Mouse (Mus musculus) erythroid progenitor cell, adult 5-6 weeks (primary cell): ENCODE measurements around the gene Scnn1a. TPM values are rescaled to one million over a fixed set of nuclear protein-coding genes. Genes with fewer than 3 reads are reported as not detected.

Experiments
- ATAC-seq: replicated peaks from 2 replicates; pipeline ENCODE4 v1.8.0; 2016; ENCODE audit warnings: moderate number of reproducible peaks, mild to moderate bottlenecking, moderate TSS enrichment, inconsistent platforms; ENCODE audit not compliant: poor library complexity, low FRiP score, severe bottlenecking
- total RNA-seq, 2 experiments: library from RNA; stranded (forward) in 1 of 2; stranded (reverse) in 1 of 2; fragments of 150-400 nt in 1 of 2; fragments of 186-747, 209-891 nt in 1 of 2; gene quantifications; 2 replicates each; pipeline versions ENCODE4 v1.2.3 to v1.2.4; 2015 to 2017; ENCODE audit warnings: low replicate concordance in 2 of 2

Scnn1a gene
- total RNA-seq, 2 experiments from 2014 or later: 2.9 TPM; not detected in 1

DNA sequence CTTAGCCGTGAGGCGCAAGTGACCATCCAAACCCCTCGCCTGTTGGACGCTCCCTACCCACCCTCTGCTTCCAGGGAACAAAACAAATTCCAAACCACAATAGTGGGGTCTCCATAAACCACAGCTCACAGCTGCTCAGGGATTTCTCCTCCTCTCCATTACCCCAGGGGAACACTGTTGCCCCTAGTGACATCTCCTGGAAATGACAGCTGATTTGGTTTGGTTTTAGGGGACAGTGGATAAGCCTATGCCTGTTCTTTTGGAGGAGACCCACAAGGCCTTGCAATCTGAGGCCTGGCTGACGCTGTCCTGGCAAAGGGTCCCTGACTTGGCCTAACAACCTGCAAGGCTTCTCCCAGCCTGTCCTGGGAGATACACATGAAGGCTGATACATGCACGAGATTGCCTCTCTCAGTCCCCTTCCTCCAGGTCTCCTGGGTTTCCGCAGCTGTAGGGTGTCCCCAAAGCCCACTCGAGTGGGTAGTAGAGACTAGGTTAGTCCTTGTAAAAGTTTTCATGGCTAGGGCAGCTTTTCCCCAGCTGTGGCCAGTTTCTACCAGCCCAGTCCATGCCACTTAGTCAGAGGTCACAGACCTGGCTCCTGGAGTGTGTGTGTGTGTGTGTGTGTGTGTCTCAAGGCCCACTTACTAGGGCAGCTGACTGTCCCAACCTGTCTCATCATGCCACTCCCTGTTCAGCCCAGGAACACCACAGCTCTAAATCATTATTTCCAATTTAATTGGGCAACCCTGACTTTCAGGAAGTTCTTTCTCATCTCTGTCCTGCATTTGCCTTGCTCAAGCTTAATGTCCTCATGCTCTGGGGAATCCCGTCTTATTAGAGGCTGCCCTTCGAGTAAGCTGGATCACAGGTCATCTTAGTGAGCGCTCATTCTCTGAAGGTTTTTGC, 64.9 kb downstream of the Scnn1a start:
- ATAC-seq: no peak; the same call in 1 of the 2 replicates

DNA sequence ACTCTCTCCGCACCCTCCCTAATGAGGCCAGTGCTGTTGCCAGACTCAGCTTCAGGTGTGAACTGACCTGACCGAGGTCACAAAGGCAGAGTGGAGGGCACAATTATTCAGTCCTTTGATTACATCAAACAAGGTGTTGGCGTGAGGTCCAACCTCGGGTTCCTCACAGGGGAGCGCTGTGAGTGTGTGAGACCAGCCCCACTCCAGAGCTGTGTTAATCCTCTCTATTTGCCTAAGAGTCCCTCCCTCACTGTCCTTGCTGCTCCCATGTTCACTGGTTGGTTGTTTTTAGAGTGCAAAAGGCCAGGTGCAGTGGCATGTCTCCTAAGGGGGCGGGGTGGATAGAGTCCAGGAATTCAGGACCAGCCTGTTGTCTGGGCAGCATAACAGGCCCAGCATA, 65.6 kb downstream of the Scnn1a start:
- no peak for ATAC-seq

DNA sequence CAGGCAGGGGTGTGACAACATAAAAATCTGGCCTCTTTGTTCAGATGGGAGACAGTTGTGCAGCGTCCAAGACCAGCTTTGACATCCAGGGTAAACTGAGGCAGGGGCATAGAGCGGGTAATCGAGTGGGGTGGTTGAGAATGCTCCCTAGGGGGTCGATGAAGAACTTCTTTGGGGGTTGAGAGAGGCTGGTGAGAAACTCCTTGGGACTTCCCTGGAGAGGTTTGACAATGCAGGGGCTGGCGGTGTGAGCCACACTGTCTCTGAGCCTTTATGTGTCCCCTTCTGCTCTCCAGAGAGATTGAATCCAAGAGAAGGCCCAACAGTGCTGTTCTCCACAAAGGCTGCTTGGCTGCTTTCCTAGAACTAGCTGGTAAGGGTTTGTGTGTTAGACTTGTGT, 69.4 kb downstream of the Scnn1a start:
- no peak for ATAC-seq

Other genes starting within 250 kb of the Scnn1a start
- 49.0 and 64.2 TPM in 2 replicates for gene Chd4, start 224.7 kb upstream of the Scnn1a start, total RNA-seq (2015; ENCODE audit: low replicate concordance)
- gene Chd4, start 224.7 kb upstream of the Scnn1a start, total RNA-seq (2017; ENCODE audit: low replicate concordance): 176 and 220 TPM in 2 replicates
- gene Nop2, start 188.8 kb upstream of the Scnn1a start, total RNA-seq (2015; ENCODE audit: low replicate concordance): 6.7 and 17.3 TPM in 2 replicates
- 5.7 and 8.9 TPM in 2 replicates for gene Nop2, start 188.8 kb upstream of the Scnn1a start, total RNA-seq (2017; ENCODE audit: low replicate concordance)
- gene Iffo1, start 175.4 kb upstream of the Scnn1a start, total RNA-seq (2015; ENCODE audit: low replicate concordance): 5.9 and 11.5 TPM in 2 replicates
- 9.7 and 15.7 TPM in 2 replicates for gene Iffo1, start 175.4 kb upstream of the Scnn1a start, total RNA-seq (2017; ENCODE audit: low replicate concordance)
- 683 and 752 TPM in 2 replicates for gene Gapdh, start 154.2 kb upstream of the Scnn1a start, total RNA-seq (2015; ENCODE audit: low replicate concordance)
- gene Gapdh, start 154.2 kb upstream of the Scnn1a start, total RNA-seq (2017; ENCODE audit: low replicate concordance): 153 and 228 TPM in 2 replicates
- gene Ncapd2, start 129.0 kb upstream of the Scnn1a start, total RNA-seq (2015; ENCODE audit: low replicate concordance): 953 and 1,019 TPM in 2 replicates
- 924 and 1,011 TPM in 2 replicates for gene Ncapd2, start 129.0 kb upstream of the Scnn1a start, total RNA-seq (2017; ENCODE audit: low replicate concordance)
- gene Mrpl51, start 128.9 kb upstream of the Scnn1a start, total RNA-seq (2015; ENCODE audit: low replicate concordance): 63.3 and 85.8 TPM in 2 replicates
- 64.1 and 65.3 TPM in 2 replicates for gene Mrpl51, start 128.9 kb upstream of the Scnn1a start, total RNA-seq (2017; ENCODE audit: low replicate concordance)
- 4.7 and 6.7 TPM in 2 replicates for gene Vamp1, start 105.1 kb upstream of the Scnn1a start, total RNA-seq (2015; ENCODE audit: low replicate concordance)
- gene Vamp1, start 105.1 kb upstream of the Scnn1a start, total RNA-seq (2017; ENCODE audit: low replicate concordance): 2.0 and 10.0 TPM in 2 replicates
- 0.84 and 1.8 TPM in 2 replicates for gene Tapbpl, start 88.8 kb upstream of the Scnn1a start, total RNA-seq (2015; ENCODE audit: low replicate concordance)
- 6.7 and 6.8 TPM in 2 replicates for gene Tapbpl, start 88.8 kb upstream of the Scnn1a start, total RNA-seq (2017; ENCODE audit: low replicate concordance)
- 5.0 and 7.5 TPM in 2 replicates for gene Cd27, start 83.6 kb upstream of the Scnn1a start, total RNA-seq (2015; ENCODE audit: low replicate concordance)
- 0.51 and 1.2 TPM in 2 replicates for gene Cd27, start 83.6 kb upstream of the Scnn1a start, total RNA-seq (2017; ENCODE audit: low replicate concordance)
- not detected in 2 replicates for gene Tuba3a, start 34.6 kb upstream of the Scnn1a start, total RNA-seq (2015; ENCODE audit: low replicate concordance)
- gene Tuba3a, start 34.6 kb upstream of the Scnn1a start, total RNA-seq (2017; ENCODE audit: low replicate concordance): not detected in 2 replicates
- 0.84 and 5.0 TPM in 2 replicates for gene Ltbr, start 6.8 kb upstream of the Scnn1a start, total RNA-seq (2015; ENCODE audit: low replicate concordance)
- gene Ltbr, start 6.8 kb upstream of the Scnn1a start, total RNA-seq (2017; ENCODE audit: low replicate concordance): 2.8 and 3.5 TPM in 2 replicates
- 8.3 and 11.7 TPM in 2 replicates for gene Tnfrsf1a, start 28.7 kb downstream of the Scnn1a start, total RNA-seq (2015; ENCODE audit: low replicate concordance)
- gene Tnfrsf1a, start 28.7 kb downstream of the Scnn1a start, total RNA-seq (2017; ENCODE audit: low replicate concordance): 2.3 and 20.7 TPM in 2 replicates
- gene Plekhg6, start 60.1 kb downstream of the Scnn1a start, total RNA-seq (2015; ENCODE audit: low replicate concordance): not detected in 2 replicates
- gene Plekhg6, start 60.1 kb downstream of the Scnn1a start, total RNA-seq (2017; ENCODE audit: low replicate concordance): not detected in 2 replicates
- 27.4 and 41.1 TPM in 2 replicates for gene Cd9, start 174.1 kb downstream of the Scnn1a start, total RNA-seq (2015; ENCODE audit: low replicate concordance)
- gene Cd9, start 174.1 kb downstream of the Scnn1a start, total RNA-seq (2017; ENCODE audit: low replicate concordance): 8.1 and 10.1 TPM in 2 replicates
- 8.8 and 31.4 TPM in 2 replicates for gene Vwf, start 226.1 kb downstream of the Scnn1a start, total RNA-seq (2015; ENCODE audit: low replicate concordance)
- 19.9 and 33.4 TPM in 2 replicates for gene Vwf, start 226.1 kb downstream of the Scnn1a start, total RNA-seq (2017; ENCODE audit: low replicate concordance)